Mouse (Mus musculus) gonadal fat pad, adult 2 months (tissue): ENCODE results near the gene Ankrd12. TPM values are rescaled to one million over a fixed set of nuclear protein-coding genes. Genes with fewer than 3 reads are reported as not detected.

ENCODE experiments used
- DNase-seq: peaks from one replicate; pipeline ENCODE4 v3.0.0-alpha.2; 2012; ENCODE audit warnings: low read depth
- polyA plus RNA-seq: library from polyadenylated mRNA; depleted of rRNA; stranded (reverse); fragments of >200 nt; gene quantifications from 2 replicates; pipeline ENCODE4 v1.2.3, GENCODE M21; 2012

The Ankrd12 gene
- polyA plus RNA-seq, 1 experiment: 7.5 TPM

- DNase-seq: no peak
Observed at GRCm38 (mm10) chr17:65967751-65968150, 109.1 kb downstream of the Ankrd12 start.

- DNase-seq: no peak
Observed at GRCm38 (mm10) chr17:65962263-65962662, 114.6 kb downstream of the Ankrd12 start.

- DNase-seq: no peak
Observed at GRCm38 (mm10) chr17:65961606-65962136, 115.2 kb downstream of the Ankrd12 start.

- no peak for DNase-seq
Observed at GRCm38 (mm10) chr17:65959011-65959410, 117.9 kb downstream of the Ankrd12 start.

DNA sequence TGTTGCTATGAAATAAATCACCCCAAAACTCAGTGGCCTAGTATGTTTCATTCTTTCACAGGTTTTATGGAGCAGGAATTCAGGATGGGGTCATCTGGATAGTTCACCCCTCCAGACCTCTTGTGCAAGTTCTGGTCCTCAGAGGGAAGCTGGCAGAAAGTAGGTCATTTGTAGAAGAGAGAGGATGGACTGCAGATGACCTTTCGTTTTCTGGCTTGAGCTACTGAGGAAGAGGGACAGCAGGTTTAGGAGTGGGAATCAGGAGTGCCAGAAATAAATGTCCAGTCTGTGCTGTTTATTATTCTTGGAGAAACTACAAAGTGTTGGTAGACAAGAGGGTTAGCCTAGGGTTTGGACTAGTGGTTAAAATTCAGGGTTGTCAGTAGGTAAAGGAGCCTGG, 118.5 kb downstream of the Ankrd12 start:
- DNase-seq: no peak

DNA sequence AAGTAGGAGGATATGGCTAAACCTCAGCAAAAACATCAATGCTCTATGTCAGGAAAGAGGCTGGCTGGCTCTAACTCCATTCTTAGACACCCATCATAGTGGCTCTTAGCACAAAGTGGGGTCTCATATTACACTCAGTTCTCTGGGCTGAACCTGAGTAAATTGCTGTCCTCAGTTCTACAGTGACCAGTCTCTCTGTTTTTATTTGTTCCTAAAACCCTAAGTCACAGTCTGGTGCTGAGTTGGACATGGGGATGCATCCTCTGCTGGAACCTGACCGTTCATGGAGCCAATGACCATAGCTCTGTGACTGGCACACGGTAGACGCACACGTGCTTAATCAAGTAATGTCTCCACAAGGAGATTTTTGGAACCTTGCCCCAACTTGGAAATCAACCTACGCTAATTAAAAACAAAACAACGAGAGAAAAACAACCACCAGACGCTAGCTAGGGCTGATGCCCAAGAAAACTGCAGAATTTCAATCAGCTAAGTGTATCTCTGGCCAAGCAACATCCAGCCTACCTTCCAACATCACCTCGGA, 119.0 kb downstream of the Ankrd12 start:
- no peak for DNase-seq

DNA sequence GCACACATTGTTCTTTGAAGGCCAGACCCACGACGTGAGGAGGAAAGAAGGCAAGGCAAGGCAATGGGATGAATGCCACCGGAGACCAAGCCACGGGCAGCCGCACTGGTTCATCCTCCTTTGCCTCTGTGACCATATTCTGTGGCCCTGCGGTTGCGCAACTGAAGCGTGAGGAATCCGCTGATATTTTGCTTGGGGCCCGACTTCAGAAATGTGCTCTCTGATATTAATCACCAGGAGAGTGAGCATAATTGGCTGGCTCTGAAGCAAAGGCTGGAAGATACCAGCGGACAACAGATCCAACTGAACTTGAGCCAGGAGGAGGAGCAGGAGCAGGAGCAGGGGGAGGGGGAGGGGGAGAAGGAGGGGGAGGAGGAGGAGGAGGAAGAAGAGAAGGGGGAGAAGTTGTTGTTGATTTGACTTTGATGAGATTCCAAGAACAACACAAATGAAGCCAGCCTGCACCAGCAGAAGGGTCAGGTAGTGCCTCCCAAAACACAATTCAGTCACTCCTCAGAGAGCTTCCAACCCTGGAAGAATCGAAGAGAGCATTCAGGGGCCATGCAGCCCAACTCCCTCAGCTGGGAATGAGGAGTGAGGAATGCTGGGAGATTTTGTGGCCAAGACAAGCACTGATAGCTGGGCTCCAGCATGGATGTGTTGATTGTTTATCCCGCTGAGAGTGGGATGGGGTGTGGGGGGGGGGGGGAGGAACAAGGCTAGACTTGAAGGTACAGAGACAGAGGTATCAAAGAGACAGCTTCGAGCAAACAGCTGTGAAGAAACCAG, 119.7 kb downstream of the Ankrd12 start:
- no peak for DNase-seq

DNA sequence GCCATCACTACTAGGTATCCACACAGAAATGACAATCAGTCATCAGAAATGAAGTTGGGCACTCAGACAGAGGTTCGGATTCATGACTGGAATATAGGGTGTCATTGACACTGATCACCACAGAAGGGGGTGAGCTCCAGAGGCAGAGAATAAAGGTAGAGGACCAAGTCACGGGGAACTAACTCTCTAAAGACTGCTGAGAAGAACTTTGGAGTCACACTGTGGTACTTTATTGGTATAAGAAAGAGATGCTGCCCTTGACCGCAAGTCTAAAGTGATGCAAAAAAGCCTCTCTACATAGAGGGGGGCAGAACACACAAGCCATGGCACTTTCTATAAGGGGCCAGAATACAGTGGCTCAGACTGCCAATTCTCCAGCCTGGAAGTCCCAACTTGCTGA, 120.7 kb downstream of the Ankrd12 start:
- DNase-seq: no peak

GRCm38 (mm10) chr17:65953959-65954358, 122.9 kb downstream of the Ankrd12 start:
- DNase-seq: no peak

DNA sequence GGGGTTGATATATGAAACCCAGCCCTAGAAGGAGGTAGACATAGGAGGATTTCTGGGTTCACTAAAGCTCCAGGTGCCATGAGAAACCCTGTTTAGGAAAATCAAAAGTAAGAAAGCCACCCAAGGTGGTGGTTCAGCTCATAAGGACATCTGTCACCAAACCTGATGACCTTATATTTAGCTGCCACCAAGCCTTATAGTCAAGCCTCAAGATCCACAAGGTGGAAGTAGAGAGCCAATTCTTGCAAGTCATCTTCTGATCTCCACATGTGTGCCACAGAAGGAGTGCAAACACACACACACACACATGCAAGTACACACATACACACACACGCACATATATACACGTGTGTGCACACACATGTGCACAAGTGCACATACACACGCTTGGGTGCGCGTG, 124.8 kb downstream of the Ankrd12 start:
- DNase-seq: no peak

- DNase-seq: no peak
Observed at GRCm38 (mm10) chr17:65950622-65951404, 126.1 kb downstream of the Ankrd12 start, which contains the start of gene Twsg1. Twsg1 (minus strand) TSS chr17:65951226.

DNA sequence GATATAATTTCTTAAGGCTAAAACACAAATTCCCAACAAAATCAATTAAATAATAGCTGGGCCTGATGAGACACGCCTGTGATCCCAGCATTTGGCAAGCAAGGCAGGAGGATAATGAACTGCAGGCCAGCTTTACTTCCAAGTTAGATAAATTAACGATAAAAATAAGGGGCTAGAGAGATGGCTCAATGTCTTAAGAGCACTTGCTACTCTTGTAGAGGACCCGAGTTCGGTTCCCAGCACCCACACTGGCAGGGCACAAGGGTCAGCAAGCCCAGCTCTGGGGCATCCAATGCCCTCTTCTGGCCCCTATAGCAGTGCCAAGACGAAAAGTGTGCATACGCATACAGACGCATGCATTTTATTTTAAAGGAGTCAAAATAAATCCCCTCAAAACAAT, 126.7 kb downstream of the Ankrd12 start:
- no peak for DNase-seq

DNA sequence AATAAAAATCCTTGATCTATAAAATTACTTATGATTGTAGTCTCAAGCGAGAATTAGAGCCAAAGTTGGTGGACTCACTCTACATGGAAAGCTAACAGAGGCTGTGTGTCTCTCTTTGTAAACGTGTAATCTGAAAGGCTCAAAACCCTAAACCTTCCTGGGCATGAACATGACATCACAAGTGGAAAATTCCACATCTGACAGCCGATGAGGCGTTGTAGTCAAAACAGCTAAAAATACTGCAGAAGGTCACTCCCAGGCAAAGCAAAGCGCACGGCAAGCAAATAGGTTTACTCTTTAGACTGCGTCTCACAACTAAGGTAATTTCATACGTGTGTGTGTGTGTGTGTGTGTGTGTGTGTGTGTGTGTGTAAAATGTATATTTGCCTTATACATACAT, 129.6 kb downstream of the Ankrd12 start:
- DNase-seq: no peak

DNA sequence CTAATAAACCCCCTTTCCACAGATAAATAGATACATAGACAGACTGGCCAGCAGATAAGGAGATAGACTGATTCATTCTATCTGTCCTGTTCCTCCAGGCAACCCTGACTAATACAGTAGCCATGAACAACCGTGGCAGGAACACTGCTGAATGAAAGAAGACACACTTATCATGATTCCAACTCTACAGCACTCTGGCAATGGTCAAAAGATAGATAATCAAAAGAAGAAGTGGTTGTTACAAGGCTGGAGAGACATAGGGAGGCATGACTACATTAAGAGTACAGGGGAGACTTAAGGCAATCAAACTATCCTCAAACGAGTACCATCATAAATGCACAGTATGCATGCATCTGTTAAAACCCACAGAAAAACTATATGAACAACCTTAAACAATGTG, 131.5 kb downstream of the Ankrd12 start:
- DNase-seq: no peak

DNA sequence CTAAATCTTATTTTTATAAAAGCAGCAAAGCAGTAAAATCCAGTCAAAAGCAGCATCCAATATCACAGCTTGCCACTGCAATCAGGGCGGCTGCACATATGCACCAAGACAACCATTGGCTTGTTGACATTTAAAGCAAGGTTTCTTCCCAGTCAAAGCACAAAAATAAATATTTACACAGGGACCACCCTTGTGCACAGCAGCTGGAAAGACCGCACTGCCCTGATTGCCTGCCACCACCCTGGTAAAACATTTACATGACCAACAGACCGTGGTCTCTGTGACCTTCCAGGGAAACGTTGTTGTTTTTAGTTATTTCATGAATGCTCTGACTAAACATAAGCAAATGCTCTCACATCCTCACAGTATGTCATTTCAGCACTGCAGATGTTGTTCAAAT, 134.5 kb downstream of the Ankrd12 start:
- no peak for DNase-seq

DNA sequence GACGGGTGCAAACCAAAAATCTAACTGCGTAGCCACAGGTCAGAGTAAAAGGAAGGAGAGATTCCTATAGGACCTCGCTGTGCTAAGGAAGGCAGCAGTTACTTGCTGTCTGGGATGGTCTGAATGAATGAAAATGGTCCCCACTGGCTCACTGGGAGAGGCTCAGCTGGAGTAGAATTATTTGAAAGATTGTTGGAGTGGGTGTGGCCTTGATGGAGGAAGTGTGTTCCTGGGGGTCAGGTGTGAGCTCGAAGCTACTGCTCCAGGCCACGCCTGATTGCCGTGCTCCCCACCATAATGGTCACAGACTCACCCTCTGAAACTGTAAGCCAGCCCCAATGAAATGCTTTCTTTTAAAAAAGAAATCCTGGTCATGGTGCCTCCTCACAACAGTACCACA, 135.6 kb downstream of the Ankrd12 start:
- DNase-seq: no peak

GRCm38 (mm10) chr17:65940221-65940620, 136.7 kb downstream of the Ankrd12 start:
- DNase-seq: no peak

GRCm38 (mm10) chr17:65939461-65940192, 137.3 kb downstream of the Ankrd12 start:
- DNase-seq: no peak

DNA sequence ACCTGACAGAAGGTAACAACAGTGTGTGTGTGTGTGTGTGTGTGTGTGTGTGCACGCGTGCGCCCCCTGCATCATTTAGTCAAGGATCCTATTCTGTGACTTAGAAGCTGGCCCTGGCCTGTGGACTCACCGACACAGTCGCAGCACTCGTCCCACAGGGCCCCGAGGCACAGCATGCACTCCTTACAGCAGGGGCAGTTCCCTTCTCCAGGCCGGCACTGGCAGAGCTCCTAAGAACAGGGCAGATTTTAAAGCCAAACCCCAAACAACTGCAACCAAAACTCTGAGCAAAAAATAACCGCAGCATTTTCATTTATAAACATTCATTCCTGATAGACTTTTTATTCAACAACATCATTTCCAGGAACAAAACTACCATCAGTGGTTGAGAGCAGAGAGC, 139.2 kb downstream of the Ankrd12 start:
- DNase-seq: no peak

- DNase-seq: no peak
Observed at GRCm38 (mm10) chr17:65933741-65934140, 143.1 kb downstream of the Ankrd12 start.

DNA sequence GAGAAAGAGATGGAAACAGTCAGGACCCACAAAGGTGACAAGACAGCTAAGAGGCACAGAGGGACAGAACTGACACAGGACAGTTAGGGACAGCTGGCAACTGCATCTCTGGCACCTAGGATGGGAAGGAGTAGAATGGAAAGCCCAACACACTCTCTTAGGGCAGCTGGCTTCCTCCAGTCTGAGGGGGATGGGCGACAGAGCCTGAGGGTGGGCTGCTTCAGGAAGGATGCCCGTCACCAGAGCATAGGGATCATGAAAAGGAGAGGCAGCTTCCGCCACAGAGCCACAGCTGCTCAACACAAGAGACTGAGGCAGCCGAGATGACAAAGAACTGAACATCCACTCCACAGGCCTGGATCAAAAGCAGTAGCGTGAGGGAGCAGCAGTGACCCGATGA, 145.4 kb downstream of the Ankrd12 start:
- no peak for DNase-seq

GRCm38 (mm10) chr17:65930960-65931359, 145.9 kb downstream of the Ankrd12 start:
- peak; percentile 93 for DNase-seq
